Mouse (Mus musculus) macrophage (primary cell): ENCODE data around the gene Gm45713. TPM values are rescaled to one million over a fixed set of nuclear protein-coding genes. Genes with fewer than 3 reads are reported as not detected.
A peak's percentile ranks its signal among the peaks of the same experiment; 100 is the strongest.
"Not testable (repeated sequence)": the region's sequence is repeated elsewhere in the genome, so short reads cannot be mapped to it uniquely, and the experiment has no call there.

Experiments
- H3K27ac ChIP-seq: fragments of 350-480 bp; formaldehyde crosslinking; 2 replicates; pipeline ENCODE4 v1.9.0; 2021
- H3K36me3 ChIP-seq: fragments of 350-480 bp; formaldehyde crosslinking; 2 replicates; pipeline ENCODE4 v1.9.0; 2021; ENCODE audit errors: inconsistent target
- H3K4me3 ChIP-seq: fragments of 350-480 bp; formaldehyde crosslinking; 2 replicates; pipeline ENCODE4 v1.9.0; 2021; ENCODE audit errors: inconsistent target
- H3K79me2 ChIP-seq: fragments of 350-480 bp; formaldehyde crosslinking; 2 replicates; pipeline ENCODE4 v1.9.0; 2021; ENCODE audit errors: inconsistent target
- WGBS: methylation state at CpG from one replicate; pipeline ENCODE4 v1.1.7; 2026; ENCODE audit warnings: inconsistent platforms; ENCODE audit not compliant: missing documents; 5-methylcytosine and 5-hydroxymethylcytosine counted together
- polyA plus RNA-seq: library from polyadenylated mRNA; stranded (reverse); fragments of 250-400 nt; gene quantifications from 3 replicates; pipeline ENCODE4 v1.2.4, GENCODE M21; 2018; ENCODE audit warnings: inconsistent platforms

Gene Gm45713
- polyA plus RNA-seq, 1 experiment from 2014 or later: not detected

- H3K4me3 ChIP-seq: no peak overlapping the region
Measured at GRCm38 (mm10) chr7:45112529-45112928, 23.5 kb downstream of the Gm45713 start.

DNA sequence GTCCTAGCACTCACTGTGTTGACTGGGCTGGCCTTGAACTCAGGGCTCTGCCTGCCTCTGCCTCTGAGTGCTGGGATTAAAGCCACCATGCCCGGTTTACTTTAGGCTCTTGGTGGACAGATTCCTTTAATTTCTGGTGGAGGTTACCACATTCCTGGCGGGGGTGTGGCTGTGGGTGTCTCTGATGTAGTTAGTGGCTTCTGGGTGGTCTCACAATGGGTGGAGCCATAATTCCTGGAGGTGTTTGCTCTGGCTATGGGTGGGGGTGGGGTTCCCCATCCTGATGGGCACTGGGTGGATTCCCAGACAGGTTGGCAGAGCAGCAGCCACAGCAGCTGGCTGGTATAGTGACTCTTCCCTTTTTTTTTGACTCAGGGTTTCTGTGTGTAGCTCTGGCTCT lies 24.1 kb downstream of the Gm45713 start:
- H3K27ac ChIP-seq: no peak overlapping the region
- H3K4me3 ChIP-seq: no peak overlapping the region
- no peaks in the 10 kb centered on the region for H3K36me3 ChIP-seq
- H3K79me2 ChIP-seq: no peaks in the 10 kb centered on the region
- 96% methylated on average over 2 of the region's 2 CpGs for WGBS

More at GRCm38 (mm10) chr7:45112529-45112928, 23.5 kb downstream of the Gm45713 start:
- Histone ChIP-seq H3K79me2 (no peaks in the 10 kb centered on the region), H3K27ac (no peak overlapping the region), H3K36me3 (no peaks in the 10 kb centered on the region)
- 89% methylated on average over 3 of the region's 3 CpGs for WGBS

DNA sequence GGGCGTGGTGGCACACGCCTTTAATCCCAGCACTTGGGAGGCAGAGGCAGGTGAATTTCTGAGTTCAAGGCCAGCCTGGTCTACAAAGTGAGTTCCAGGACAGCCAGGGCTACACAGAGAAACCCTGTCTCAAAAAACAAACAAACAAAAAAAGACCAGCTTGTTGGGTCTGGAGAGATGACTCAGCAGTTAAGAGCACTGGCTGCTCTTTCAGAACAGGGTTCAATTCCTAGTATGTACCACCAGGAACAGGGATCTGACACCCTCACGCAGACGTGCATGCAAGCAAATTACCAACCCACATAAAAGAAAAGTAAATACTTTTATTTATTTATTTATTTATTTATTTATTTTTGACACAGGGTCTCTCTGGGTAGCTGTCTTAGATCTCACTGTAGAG lies 25.9 kb downstream of the Gm45713 start:
- H3K27ac ChIP-seq, H3K79me2 ChIP-seq, H3K36me3 ChIP-seq, H3K4me3 ChIP-seq: not testable (repeated sequence)
- WGBS: 93% methylated on average over 3 of the region's 4 CpGs

GRCm38 (mm10) chr7:45107052-45107645 lies 28.9 kb downstream of the Gm45713 start:
- Histone ChIP-seq H3K27ac (no peak overlapping the region), H3K4me3 (no peak overlapping the region), H3K79me2 (peaks cover 13% of the 10 kb centered on the region; the same call in 1 of the 2 replicates), H3K36me3 (no peaks in the 10 kb centered on the region)
- WGBS: 39% methylated on average over 5 of the region's 5 CpGs

- 94% methylated on average over 6 of the region's 6 CpGs for WGBS
- no peak overlapping the region for H3K27ac ChIP-seq
Measured at GRCm38 (mm10) chr7:45106441-45106840, 29.6 kb downstream of the Gm45713 start.

GRCm38 (mm10) chr7:45105491-45105890 lies 30.5 kb downstream of the Gm45713 start:
- Histone ChIP-seq H3K36me3 (no peaks in the 10 kb centered on the region; the same call in 1 of the 2 replicates), H3K27ac (no peak overlapping the region), H3K79me2 (peaks cover 16% of the 10 kb centered on the region; the same call in 1 of the 2 replicates), H3K4me3 (no peak overlapping the region)
- WGBS: 78% methylated on average over 8 of the region's 8 CpGs

More at GRCm38 (mm10) chr7:45106441-45106840, 29.6 kb downstream of the Gm45713 start:
- peaks cover 16% of the 10 kb centered on the region; the same call in 1 of the 2 replicates for H3K79me2 ChIP-seq
- H3K36me3 ChIP-seq: no peaks in the 10 kb centered on the region; the same call in 1 of the 2 replicates
- H3K4me3 ChIP-seq: no peak overlapping the region

- Histone ChIP-seq H3K36me3 (no peaks in the 10 kb centered on the region; the same call in 1 of the 2 replicates), H3K27ac (no peak overlapping the region), H3K79me2 (peaks cover 16% of the 10 kb centered on the region; the same call in 1 of the 2 replicates), H3K4me3 (no peak overlapping the region)
- 83% methylated on average over 4 of the region's 5 CpGs for WGBS
Measured at GRCm38 (mm10) chr7:45104941-45105340, 31.1 kb downstream of the Gm45713 start.

DNA sequence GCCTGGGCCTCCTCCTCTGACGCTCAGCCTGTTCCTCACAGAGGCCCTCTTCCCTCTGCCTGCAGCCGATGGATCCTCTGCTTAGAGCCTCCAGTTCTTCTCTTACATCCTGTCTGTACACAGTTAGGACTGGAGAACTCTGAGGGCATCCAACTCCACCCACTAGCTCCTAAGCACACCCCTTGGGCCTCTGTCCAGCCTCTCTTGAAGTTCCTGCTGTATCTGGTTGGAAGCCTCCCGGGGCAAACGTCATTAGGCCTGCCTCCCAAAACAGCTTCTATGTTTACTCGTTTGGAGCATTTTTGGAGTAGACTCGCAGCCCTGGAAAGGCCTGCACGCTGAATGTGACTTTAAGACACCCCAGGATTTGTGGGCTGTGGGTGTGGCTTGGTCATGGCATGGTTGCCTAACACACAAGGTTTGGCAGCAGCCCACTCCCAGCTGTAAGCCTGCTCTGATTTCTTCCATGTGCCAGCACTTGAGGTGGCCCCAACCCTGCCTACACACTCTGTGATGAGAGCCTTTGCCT lies 32.3 kb downstream of the Gm45713 start, which contains the start of gene Fcgrt:
Gene Fcgrt (minus strand): TSS at position 200 of the 529 bp plus-strand sequence.
- H3K4me3 ChIP-seq: peak within 1 kb of the TSS; percentile 33
- WGBS: 3% methylated on average over 7 of the region's 7 CpGs
- peaks cover 16% of the 10 kb centered on the region; the same call in 1 of the 2 replicates for H3K79me2 ChIP-seq
- H3K27ac ChIP-seq: peak within 1 kb of the TSS; percentile 61
- no peaks in the 10 kb centered on the region; the same call in 1 of the 2 replicates for H3K36me3 ChIP-seq

DNA sequence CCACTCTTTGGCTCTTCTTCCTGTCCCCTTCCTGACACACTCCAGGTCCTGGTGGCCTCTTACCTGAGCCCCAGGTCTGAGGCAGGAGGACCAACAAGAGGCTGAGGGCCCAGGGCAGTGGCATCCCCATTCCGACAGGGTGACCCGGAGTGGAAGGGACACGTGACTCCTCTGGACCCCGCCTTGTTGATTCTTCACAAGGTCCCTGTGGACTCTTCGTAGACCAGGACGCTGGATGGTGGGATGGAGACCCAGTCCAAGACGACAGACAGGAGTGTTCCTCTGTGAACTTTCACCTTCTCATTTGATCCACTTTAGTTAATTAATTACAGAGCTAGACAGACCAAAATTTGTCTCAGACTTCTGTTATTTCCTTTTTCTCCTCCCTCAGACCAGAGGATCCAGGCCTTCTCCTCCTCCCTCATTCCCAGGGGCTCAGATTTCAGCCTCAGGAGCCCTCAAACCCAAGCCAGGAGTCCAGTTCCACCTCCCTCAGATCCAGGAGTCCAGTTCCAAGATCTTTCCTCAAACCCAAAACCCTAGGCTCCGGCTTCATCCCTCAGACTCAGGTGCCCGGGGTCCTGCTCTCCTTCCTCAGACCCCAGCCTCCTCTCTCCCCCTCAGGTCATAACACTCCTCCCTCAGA lies 33.0 kb downstream of the Gm45713 start:
- peaks cover 16% of the 10 kb centered on the region; the same call in 1 of the 2 replicates for H3K79me2 ChIP-seq
- H3K27ac ChIP-seq: peak overlapping the region; percentile 61
- peak overlapping the region; percentile 33 for H3K4me3 ChIP-seq
- H3K36me3 ChIP-seq: no peaks in the 10 kb centered on the region; the same call in 1 of the 2 replicates
- WGBS: 76% methylated on average over 9 of the region's 9 CpGs

DNA sequence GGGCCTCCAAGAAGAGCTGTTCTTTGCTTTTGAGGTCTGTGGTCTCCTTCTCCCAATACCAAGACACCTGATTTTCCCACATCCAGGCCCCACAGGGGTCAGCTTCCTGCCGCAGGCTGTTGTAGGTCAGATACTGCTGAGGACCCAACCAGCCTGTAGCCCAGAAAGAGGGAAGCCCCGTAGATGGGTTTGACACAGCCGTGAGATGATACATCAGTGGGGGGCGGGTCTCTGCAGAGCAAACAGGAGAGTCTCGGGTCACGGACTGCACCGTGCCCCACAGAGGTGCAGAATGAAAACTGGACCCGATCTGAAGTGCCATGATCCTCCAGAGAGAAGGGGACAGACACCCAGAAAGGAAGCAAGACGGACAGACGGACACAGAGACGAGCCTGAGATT lies 33.6 kb downstream of the Gm45713 start:
- no peak overlapping the region for H3K27ac ChIP-seq
- WGBS: 77% methylated on average over 11 of the region's 11 CpGs
- H3K4me3 ChIP-seq: no peak overlapping the region
- peaks cover 16% of the 10 kb centered on the region; the same call in 1 of the 2 replicates for H3K79me2 ChIP-seq
- no peaks in the 10 kb centered on the region; the same call in 1 of the 2 replicates for H3K36me3 ChIP-seq

DNA sequence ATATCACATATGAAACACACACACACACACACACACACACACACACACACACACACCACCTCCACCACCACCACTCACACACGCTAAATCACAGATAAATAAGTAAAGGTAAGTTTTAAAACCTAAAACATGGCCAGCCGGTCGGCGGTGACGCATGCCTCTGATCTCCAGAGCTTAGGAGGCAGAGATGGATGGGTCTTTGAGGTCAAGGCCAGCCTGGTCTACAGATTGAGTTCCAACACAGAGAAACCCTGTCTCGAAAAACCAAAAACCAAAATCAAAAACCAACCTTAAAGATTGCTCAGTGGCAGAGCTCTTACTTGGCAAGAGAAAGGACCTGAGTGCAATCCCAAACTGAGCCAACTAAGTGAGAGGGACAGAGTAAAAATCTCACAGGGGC lies 36.0 kb downstream of the Gm45713 start:
- Histone ChIP-seq H3K79me2 (peaks cover 16% of the 10 kb centered on the region; the same call in 1 of the 2 replicates), H3K27ac (no peak overlapping the region), H3K36me3 (no peaks in the 10 kb centered on the region; the same call in 1 of the 2 replicates), H3K4me3 (no peak overlapping the region)
- 90% methylated on average over 6 of the region's 6 CpGs for WGBS

DNA sequence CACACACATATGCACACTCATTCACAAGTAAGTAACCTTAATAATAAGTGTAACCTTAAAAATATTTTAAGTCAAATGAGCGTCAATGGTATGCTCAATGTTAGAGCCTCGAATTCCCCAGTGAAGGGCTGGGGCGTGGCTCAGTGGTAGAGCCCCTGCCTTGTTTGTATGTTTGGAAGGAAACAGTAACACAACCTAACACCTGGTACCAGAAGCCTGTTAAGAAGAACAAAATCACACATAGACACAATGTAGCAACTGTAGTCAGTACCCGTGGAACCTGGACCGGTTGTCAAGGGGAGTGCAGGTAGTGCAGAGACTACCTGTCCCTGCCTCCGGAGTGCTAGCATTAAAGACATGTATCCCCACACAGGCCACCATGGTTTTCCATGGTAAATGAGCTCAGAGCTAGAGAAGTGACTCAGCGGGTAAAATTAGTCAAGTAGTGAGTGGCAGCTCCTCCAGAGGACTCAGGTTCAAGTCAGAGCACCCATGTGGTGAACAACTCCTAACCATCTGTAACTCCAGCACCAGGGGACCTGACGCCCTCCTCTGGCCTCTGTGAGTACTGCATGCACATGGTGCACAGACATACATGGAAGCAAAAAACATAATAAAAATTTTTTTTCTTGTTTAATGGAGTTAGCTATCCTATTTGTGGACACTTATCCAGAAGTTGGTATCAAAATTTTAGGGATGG lies 37.3 kb downstream of the Gm45713 start:
- Histone ChIP-seq H3K79me2 (peaks cover 16% of the 10 kb centered on the region; the same call in 1 of the 2 replicates), H3K27ac (no peak overlapping the region), H3K36me3 (no peaks in the 10 kb centered on the region; the same call in 1 of the 2 replicates), H3K4me3 (no peak overlapping the region)
- 95% methylated on average over 8 of the region's 8 CpGs for WGBS

DNA sequence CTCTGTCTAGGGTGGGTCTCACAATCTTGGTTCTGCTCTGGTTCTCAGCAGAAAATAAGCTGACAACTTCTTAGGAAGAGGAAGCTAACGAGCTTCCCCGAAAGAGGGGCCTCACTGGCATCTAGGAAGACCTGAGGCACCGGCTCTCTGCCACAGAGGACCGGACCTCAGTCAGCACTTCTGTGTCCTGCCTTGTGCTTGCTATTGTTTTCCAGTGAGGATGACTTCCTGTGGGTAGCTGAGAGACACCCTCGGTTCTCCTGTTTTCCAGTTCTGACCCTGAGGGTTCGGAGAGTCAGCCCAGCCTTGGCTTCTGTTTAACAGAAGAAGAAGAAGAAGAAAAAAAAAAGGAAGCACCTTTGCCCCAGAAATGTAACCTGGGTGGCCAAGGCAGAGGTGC lies 38.6 kb downstream of the Gm45713 start:
- WGBS: 0% methylated on average over 5 of the region's 6 CpGs
- Histone ChIP-seq H3K79me2 (peaks cover 7% of the 10 kb centered on the region; the same call in 1 of the 2 replicates), H3K4me3 (no peak overlapping the region), H3K27ac (peak overlapping the region; percentile 89), H3K36me3 (no peaks in the 10 kb centered on the region; the same call in 1 of the 2 replicates)

- H3K4me3 ChIP-seq, H3K36me3 ChIP-seq, H3K79me2 ChIP-seq: not testable (repeated sequence)
- peak overlapping the region; percentile 60 for H3K27ac ChIP-seq
- 96% methylated on average over 14 of the region's 14 CpGs for WGBS
Measured at GRCm38 (mm10) chr7:45095965-45096364, 40.1 kb downstream of the Gm45713 start.
